Mouse (Mus musculus) stomach, embryonic 14.5 days (tissue): ENCODE results near the gene Gcnt7. TPM values are rescaled to one million over a fixed set of nuclear protein-coding genes. Genes with fewer than 3 reads are reported as not detected.

ENCODE experiments used
- ATAC-seq: fragments of 200-750 bp; cut with Nextera tagmentation; 2 replicates; pipeline ENCODE4 v1.8.0; 2017; ENCODE audit warnings: low read depth, moderate TSS enrichment; ENCODE audit not compliant: insufficient number of reproducible peaks, insufficient read depth, low FRiP score
- H3K27ac ChIP-seq: fragments of 300-500 bp; sonication (generic); 2 replicates; pipeline ENCODE4 v1.5.1; 2014; ENCODE audit warnings: mild to moderate bottlenecking, low read length, moderate library complexity, mixed read lengths
- H3K27me3 ChIP-seq: fragments of 300-500 bp; sonication (generic); 2 replicates; pipeline ENCODE4 v1.6.1; 2014; ENCODE audit warnings: low read length, control low read depth, mixed read lengths; ENCODE audit not compliant: control insufficient read depth, insufficient read depth
- H3K36me3 ChIP-seq: fragments of 300-500 bp; sonication (generic); 2 replicates; pipeline ENCODE4 v1.6.1; 2014; ENCODE audit warnings: mild to moderate bottlenecking, control low read depth, low read length, moderate library complexity, mixed read lengths; ENCODE audit not compliant: control insufficient read depth, insufficient read depth
- H3K4me1 ChIP-seq: fragments of 300-500 bp; sonication (generic); 2 replicates; pipeline ENCODE4 v1.6.1; 2014; ENCODE audit warnings: low read length, control low read depth, mixed read lengths; ENCODE audit not compliant: control insufficient read depth, insufficient read depth
- H3K4me2 ChIP-seq: fragments of 300-500 bp; sonication (generic); replicated peaks from 2 replicates; pipeline ENCODE4 v1.6.1; 2014; ENCODE audit warnings: low read depth, low read length, control low read depth
- H3K4me3 ChIP-seq: fragments of 300-500 bp; sonication (generic); 2 replicates; pipeline ENCODE4 v1.5.1; 2014; ENCODE audit warnings: low read depth, low read length, control low read depth
- H3K9ac ChIP-seq: fragments of 300-500 bp; sonication (generic); replicated peaks from 2 replicates; pipeline ENCODE4 v1.6.1; 2014; ENCODE audit warnings: low read depth, mild to moderate bottlenecking, control low read depth, low read length, moderate library complexity, mixed read lengths
- H3K9me3 ChIP-seq: fragments of 300-500 bp; sonication (generic); 2 replicates; pipeline ENCODE4 v1.6.1; 2016; ENCODE audit warnings: low read depth, low read length, control low read depth; ENCODE audit not compliant: control insufficient read depth
- WGBS: fragments of 180-500 bp; shearing (Covaris S2); extraction: QIAGEN DNeasy Blood & Tissue Kit; methylation state at CpG from one replicate; pipeline ENCODE4 v1.1.7; 2014; 5-methylcytosine and 5-hydroxymethylcytosine counted together
- polyA plus RNA-seq: library from polyadenylated mRNA; unstranded; fragments of >200 nt; fragmentation: Nextera tagmentation; extraction: Ambion mirVana; gene quantifications from 2 replicates; pipeline ENCODE4 v1.2.1, GENCODE M21; 2014

The Gcnt7 gene
- polyA plus RNA-seq, 1 experiment from 2014 or later, result 1.6 TPM

DNA sequence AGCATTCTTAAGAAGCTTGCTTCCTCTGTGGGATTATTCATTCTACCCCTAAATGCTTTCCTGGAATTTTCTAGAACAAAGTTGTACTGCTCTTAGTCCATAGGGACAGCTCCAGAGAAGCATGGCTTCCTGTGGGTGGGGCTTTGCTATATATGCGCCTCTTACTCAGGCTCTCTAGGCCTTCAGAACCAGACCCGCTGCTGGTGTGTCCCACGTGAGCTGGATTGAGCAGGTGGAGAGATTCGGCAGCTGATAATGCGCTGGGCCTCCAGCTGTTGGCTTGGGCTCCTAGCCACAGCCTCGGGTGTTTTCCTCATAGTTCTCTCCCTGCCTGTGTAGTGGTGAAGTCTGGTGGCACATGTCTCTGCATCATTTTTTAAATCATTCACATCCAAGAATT, 7.8 kb downstream of the Gcnt7 start:
- Histone ChIP-seq H3K36me3 (peaks cover 57% of the 10 kb centered on the region), H3K9me3 (no peaks in the 10 kb centered on the region), H3K27me3 (no peaks in the 10 kb centered on the region), H3K27ac (no peak overlapping the region), H3K4me3 (no peak overlapping the region), H3K4me1 (no peaks in the 10 kb centered on the region), H3K4me2 (no peak overlapping the region), H3K9ac (no peak overlapping the region)
- WGBS, result 88% methylated on average over 6 of the region's 6 CpGs
- no peak for ATAC-seq

DNA sequence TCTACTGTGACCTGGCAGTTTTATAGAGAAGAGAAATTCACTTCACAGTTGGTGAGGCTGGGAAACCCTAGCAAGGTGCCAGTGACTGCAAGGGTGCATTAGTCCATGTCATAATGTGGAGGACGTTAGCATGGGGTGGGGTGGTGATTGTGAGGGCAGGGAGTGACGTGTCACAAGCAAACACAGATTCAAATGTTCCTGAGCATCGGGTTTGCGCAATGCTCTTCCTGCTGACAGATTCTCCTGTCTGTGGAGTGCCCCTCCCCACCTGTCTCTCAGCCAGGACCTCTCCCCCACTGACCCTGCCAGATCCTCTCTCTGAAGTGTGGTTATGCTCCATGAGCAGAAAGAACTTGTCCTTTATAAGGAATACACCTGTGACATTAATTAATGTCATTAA, 10.1 kb downstream of the Gcnt7 start:
- 77% methylated on average over 4 of the region's 4 CpGs for WGBS
- no peak overlapping the region for H3K4me2 ChIP-seq
- H3K36me3 ChIP-seq, result peaks cover 62% of the 10 kb centered on the region
- H3K9me3 ChIP-seq, result no peaks in the 10 kb centered on the region
- no peaks in the 10 kb centered on the region for H3K27me3 ChIP-seq
- H3K27ac ChIP-seq, result no peak overlapping the region
- no peaks in the 10 kb centered on the region for H3K4me1 ChIP-seq
- no peak overlapping the region for H3K4me3 ChIP-seq
- H3K9ac ChIP-seq, result no peak overlapping the region
- no peak for ATAC-seq

DNA sequence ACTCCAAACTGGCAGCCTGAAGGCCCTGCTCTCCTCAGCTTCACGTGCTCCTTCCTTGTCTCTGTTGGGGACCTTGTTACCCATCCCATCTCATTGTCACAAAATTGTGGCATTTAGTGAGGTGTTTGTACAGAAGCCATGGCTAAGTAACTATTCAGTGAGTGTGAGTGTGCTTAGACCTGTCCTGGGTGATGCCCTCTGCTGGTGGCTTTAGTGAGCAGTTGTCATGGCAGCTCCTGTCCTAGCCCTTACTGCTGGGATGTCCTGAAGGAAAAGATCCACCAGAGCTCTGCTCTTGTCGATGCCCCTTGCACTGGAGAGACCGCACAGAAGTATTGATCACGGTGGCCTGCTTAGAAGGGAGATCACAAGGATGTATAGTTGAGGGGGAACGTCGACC, 11.1 kb downstream of the Gcnt7 start:
- H3K36me3 ChIP-seq, result peaks cover 57% of the 10 kb centered on the region
- 87% methylated on average over 6 of the region's 6 CpGs for WGBS
- ATAC-seq, result no peak

DNA sequence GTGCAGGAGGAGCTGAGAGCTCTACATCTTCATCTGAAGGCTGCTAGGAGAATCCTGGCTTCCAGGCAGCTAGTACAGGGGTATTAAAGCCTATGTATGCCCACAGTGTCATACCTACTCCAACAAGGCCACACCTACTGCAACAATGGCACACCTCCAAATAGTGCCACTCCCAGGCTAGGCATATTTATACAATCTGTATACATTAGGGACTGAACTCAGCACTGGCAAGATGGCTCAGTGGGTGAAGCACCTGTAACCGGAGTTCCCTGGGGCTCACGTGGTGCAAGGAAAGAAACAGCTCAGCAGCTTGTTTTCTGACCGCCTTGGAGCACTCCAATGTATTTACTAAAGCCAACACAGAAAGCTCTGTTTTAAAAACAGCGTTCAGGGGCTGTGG, 12.8 kb downstream of the Gcnt7 start:
- 93% methylated on average over 4 of the region's 4 CpGs for WGBS

More for the DNA sequence above, 11.1 kb downstream of the Gcnt7 start:
- no peak overlapping the region for H3K4me2 ChIP-seq
- no peaks in the 10 kb centered on the region for H3K4me1 ChIP-seq
- H3K4me3 ChIP-seq, result no peak overlapping the region
- H3K9me3 ChIP-seq, result no peaks in the 10 kb centered on the region
- no peak overlapping the region for H3K9ac ChIP-seq
- no peak overlapping the region for H3K27ac ChIP-seq
- no peaks in the 10 kb centered on the region for H3K27me3 ChIP-seq

DNA sequence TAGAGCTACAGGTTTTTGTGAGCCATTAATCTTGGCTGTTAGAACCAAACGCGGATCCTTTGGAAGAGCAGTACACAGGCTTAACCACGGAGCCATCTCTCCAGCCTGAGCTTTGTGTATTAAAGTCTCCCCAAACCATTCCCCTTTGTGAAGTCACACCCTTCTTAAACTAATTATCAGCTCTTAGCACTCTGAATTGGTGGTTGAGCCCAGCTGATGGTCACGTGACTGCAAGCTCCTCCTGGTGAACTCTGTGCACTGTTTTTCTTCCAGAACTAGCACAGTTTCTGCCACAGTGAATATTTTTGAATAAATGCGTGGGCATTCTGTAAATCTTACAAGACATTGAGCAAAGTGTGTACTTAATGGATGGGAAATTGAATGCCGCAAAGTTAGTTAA, 17.2 kb downstream of the Gcnt7 start:
- peak overlapping the region; percentile 59 for H3K4me3 ChIP-seq
- peak overlapping the region; percentile 66 for H3K4me2 ChIP-seq
- no peak for ATAC-seq
- H3K9ac ChIP-seq, result peak overlapping the region; percentile 47; the same call in 1 of the 2 replicates
- no peaks in the 10 kb centered on the region for H3K27me3 ChIP-seq
- no peak overlapping the region for H3K27ac ChIP-seq
- peaks cover 10% of the 10 kb centered on the region for H3K36me3 ChIP-seq
- 33% methylated on average over 6 of the region's 6 CpGs for WGBS
- H3K9me3 ChIP-seq, result no peaks in the 10 kb centered on the region
- H3K4me1 ChIP-seq, result peaks cover 14% of the 10 kb centered on the region; the same call in 1 of the 2 replicates

More for the DNA sequence above, 12.8 kb downstream of the Gcnt7 start:
- H3K27ac ChIP-seq, result no peak overlapping the region
- no peak for ATAC-seq
- H3K4me1 ChIP-seq, result peaks cover 10% of the 10 kb centered on the region; the same call in 1 of the 2 replicates
- H3K4me2 ChIP-seq, result no peak overlapping the region
- no peaks in the 10 kb centered on the region for H3K27me3 ChIP-seq
- H3K36me3 ChIP-seq, result peaks cover 47% of the 10 kb centered on the region
- H3K9me3 ChIP-seq, result no peaks in the 10 kb centered on the region
- H3K4me3 ChIP-seq, result no peak overlapping the region
- H3K9ac ChIP-seq, result no peak overlapping the region

DNA sequence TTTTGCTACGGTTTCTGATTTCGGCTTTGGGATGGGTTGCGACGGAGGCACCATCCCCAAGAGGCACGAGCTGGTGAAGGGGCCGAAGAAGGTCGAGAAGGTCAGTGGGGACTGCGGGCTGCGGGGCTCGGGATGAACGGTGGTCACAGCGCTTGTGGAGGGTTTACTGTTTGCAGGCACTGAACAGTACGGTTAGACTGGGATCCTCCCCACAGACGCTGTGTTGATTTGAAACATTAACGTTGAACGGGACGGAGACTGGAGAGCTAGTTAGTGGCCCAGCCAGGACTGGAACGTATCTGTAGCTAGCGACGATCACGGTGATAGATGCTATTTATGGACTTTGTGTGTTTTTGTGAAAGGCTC, 17.8 kb downstream of the Gcnt7 start:
- peaks cover 14% of the 10 kb centered on the region; the same call in 1 of the 2 replicates for H3K4me1 ChIP-seq
- no peak overlapping the region for H3K27ac ChIP-seq
- under 1% methylated on average over 21 of the region's 21 CpGs for WGBS
- H3K4me3 ChIP-seq, result peak overlapping the region; percentile 59
- peak overlapping the region; percentile 47; the same call in 1 of the 2 replicates for H3K9ac ChIP-seq
- peak; percentile 46; the same call in 1 of the 2 replicates for ATAC-seq
- peak overlapping the region; percentile 66 for H3K4me2 ChIP-seq
- peaks cover 5% of the 10 kb centered on the region; the same call in 1 of the 2 replicates for H3K36me3 ChIP-seq
- H3K27me3 ChIP-seq, result no peaks in the 10 kb centered on the region
- no peaks in the 10 kb centered on the region for H3K9me3 ChIP-seq

DNA sequence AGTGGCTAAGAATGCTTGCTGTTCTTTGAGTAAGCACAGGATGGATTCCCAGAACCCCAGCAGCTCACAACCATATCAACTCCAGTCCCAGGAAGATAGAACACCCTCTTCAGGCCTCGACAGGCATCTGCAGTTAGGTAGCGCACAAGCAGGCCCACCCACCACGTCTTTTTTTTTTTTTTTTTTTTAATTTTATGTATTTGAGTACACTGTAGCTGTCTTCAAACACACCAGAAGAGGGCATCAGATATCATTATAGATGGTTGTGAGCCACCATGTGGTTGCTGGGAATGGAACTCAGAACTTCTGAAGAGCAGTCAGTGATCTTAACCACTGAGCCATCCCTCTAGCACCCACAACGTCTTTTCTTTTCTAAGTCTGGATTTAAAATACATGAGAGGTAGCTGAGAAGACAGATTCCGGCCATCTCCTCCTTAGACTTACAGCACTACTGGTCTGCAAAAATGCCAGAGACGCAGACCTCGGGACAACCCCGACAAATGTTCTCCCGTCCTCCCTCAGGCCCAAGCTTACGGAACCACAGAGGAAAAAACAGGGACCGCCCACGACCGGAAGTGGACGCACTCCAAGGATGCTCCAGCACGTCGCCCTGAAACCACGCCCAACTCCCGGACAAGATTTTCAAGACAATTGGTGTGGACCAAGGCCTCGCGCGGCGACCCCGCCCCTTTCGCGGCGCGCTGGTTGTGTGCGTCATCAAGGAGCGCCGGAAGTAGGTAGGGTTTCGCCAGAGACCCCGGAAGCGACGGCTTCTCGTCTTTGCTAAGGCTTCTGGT, 18.4 kb downstream of the Gcnt7 start, which contains the start of gene Rtf2:
Rtf2 (plus strand) TSS at position 714 of the 797 bp plus-strand sequence.
- peak within 1 kb of the TSS; percentile 47; the same call in 1 of the 2 replicates for H3K9ac ChIP-seq
- H3K27me3 ChIP-seq, result no peaks in the 10 kb centered on the region
- peak; percentile 98 for ATAC-seq
- H3K36me3 ChIP-seq, result no peaks in the 10 kb centered on the region
- 2% methylated on average over 35 of the region's 35 CpGs for WGBS
- peaks cover 14% of the 10 kb centered on the region; the same call in 1 of the 2 replicates for H3K4me1 ChIP-seq
- H3K4me3 ChIP-seq, result peak within 1 kb of the TSS; percentile 59
- H3K27ac ChIP-seq, result peak within 1 kb of the TSS; percentile 61; the same call in 1 of the 2 replicates
- H3K9me3 ChIP-seq, result no peaks in the 10 kb centered on the region
- H3K4me2 ChIP-seq, result peak within 1 kb of the TSS; percentile 66

DNA sequence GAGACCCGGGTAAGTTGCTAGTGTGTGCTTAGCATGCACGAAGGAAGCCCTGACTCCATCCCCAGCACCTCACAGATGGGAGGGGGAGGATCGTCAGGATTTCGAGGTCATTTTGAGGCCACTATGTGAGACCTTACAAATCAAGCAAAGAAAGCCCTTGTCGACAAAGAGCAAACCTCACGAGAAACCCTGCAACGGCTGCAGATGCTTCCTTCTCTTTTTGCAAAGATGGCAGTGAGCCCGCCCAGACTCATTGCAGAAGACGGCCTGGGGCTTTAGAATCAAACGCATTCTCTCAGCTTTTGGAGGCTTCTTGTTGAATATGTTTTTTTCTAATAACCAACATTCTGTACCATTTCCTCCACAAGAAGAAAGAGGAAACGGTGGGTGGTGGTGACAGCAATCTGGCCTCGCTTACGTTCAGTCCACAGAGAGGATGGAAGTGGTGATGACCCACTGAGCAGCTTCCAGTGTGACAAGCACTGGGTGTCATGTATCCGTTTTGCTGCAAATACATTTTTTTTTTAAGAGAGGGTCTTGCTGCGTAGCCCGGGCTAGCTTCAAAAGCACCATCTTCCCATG, 20.9 kb downstream of the Gcnt7 start:
- Histone ChIP-seq H3K9me3 (no peaks in the 10 kb centered on the region), H3K4me2 (no peak overlapping the region), H3K4me1 (peaks cover 14% of the 10 kb centered on the region; the same call in 1 of the 2 replicates), H3K27me3 (no peaks in the 10 kb centered on the region), H3K36me3 (no peaks in the 10 kb centered on the region), H3K27ac (no peak overlapping the region), H3K9ac (no peak overlapping the region), H3K4me3 (no peak overlapping the region)
- 62% methylated on average over 16 of the region's 16 CpGs for WGBS
- ATAC-seq, result no peak
